Mouse (Mus musculus) bone marrow macrophage, adult 2 months (primary cell): ENCODE measurements around the gene Lin9.

Source experiments
- CTCF ChIP-seq: IDR thresholded peaks from 2 replicates; pipeline ENCODE4 v1.5.1; 2012; ENCODE audit warnings: low read depth, mild to moderate bottlenecking, low read length, moderate library complexity
- POLR2A ChIP-seq: IDR thresholded peaks from 2 replicates; pipeline ENCODE4 v1.6.1; 2012; ENCODE audit warnings: mild to moderate bottlenecking, low read depth, low read length, borderline replicate concordance

- TF ChIP-seq CTCF, result no peak
- no peak for TF ChIP-seq POLR2A
These were observed 68.2 kb downstream of the Lin9 start for GRCm38 (mm10) chr1:180708935-180709776.
